Mouse (Mus musculus): ENCODE data around the gene Scamp5. TPM values are rescaled to one million over a fixed set of nuclear protein-coding genes. Genes with fewer than 3 reads are reported as not detected.

Scamp5 gene
- polyA plus RNA-seq (2012; rRNA removed), result 9.3 and 12.1 TPM in 2 replicates

DNA sequence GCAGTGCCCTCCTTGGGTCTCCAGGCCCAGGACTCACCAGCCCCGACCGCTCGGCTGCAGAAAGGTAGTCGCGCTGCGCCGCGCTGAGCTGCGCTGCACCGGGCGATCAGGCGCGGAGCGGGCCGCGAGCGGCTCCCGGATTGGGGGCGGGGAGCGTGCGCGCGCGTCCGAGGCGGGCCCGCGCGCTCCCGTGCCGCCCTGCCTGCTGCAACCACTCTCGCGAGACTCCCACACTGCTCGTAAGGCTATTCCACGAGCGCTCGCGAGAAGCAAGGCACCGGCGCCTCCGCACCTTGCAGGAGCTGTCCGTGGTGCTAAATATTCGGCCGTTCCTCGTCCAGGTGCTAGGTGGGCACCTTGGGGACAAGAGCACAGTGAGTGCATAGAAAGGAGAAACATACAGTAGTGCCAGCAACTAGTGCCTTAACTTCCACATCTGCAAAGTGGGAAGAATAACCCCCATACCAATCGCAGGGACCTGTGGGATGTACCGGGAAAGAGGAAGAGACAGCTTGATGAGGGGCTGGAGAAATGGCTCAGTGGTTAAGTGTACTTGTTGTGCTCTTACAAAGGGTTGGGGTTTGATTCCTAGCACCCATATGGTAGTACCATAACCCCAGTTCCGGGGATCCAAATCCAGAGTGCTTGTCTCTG lies at the start of gene Scamp5:
Scamp5 (minus strand) TSS at position 165 of the 654 bp plus-strand sequence.
- Histone ChIP-seq H3K4me1 (replicated peaks; ENCODE audit: control insufficient read depth, insufficient read depth, low read length) (peaks cover 8% of the 10 kb centered on the region), H3K4me3 (ENCODE audit: control insufficient read depth, insufficient read depth, low read length) (peak within 1 kb of the TSS; percentile 38), H3K36me3 (ENCODE audit: control insufficient read depth, insufficient read depth, low read length) (no peaks in the 10 kb centered on the region), H3K27me3 (ENCODE audit: control insufficient read depth, insufficient read depth, low read length) (peaks cover 3% of the 10 kb centered on the region; the same call in 1 of the 2 replicates), H3K27ac (ENCODE audit: control insufficient read depth, insufficient read depth, low read length) (no peak within 1 kb of the TSS)
- peak; percentile 87 for DNase-seq
- 0 out of 2 replicates have a peak, but pooled peaks have one; percentile 21 for TF ChIP-seq CTCF (IDR thresholded peaks at IDR 0.05; ENCODE audit: borderline replicate concordance, control insufficient read depth, extremely low read depth, insufficient read depth, low read length, poor library complexity)
- no peak for TF ChIP-seq POLR2A (IDR thresholded peaks at IDR 0.05; ENCODE audit: control insufficient read depth, extremely low read depth, insufficient read depth, low read length, poor library complexity)
- 2% methylated on average over 48 of the region's 48 CpGs for WGBS

DNA sequence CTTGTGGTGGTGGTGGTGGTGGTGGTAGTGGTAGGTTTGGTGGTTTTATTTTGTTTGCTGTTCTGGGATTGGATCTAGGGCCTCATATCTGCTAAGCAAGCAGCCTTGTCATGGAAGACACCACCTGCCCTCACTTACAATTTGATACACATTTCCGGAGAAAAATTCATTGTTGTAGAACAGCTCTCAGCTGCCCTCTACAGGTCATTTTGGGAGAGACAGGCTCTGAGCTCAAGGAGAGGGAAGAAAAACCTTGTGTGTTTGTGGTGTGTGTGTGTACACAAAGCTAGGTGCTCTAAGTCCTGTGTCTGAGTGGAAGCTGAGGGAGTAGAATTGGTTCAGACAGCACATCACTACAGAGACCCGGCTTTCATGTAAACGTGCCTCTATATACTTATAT lies 49.3 kb upstream of the Scamp5 start:
- H3K4me1 ChIP-seq (replicated peaks; ENCODE audit: control insufficient read depth, insufficient read depth, low read length), result peaks cover 4% of the 10 kb centered on the region
- H3K27ac ChIP-seq (ENCODE audit: control insufficient read depth, insufficient read depth, low read length), result no peak overlapping the region
- DNase-seq, result peak; percentile 68
- H3K27me3 ChIP-seq (ENCODE audit: control insufficient read depth, insufficient read depth, low read length), result no peaks in the 10 kb centered on the region
- TF ChIP-seq CTCF (IDR thresholded peaks at IDR 0.05; ENCODE audit: borderline replicate concordance, control insufficient read depth, extremely low read depth, insufficient read depth, low read length, poor library complexity) (no peak), POLR2A (IDR thresholded peaks at IDR 0.05; ENCODE audit: control insufficient read depth, extremely low read depth, insufficient read depth, low read length, poor library complexity) (no peak)
- no peak overlapping the region for H3K4me3 ChIP-seq (ENCODE audit: control insufficient read depth, insufficient read depth, low read length)
- WGBS, result 13% methylated on average over 3 of the region's 3 CpGs
- no peaks in the 10 kb centered on the region for H3K36me3 ChIP-seq (ENCODE audit: control insufficient read depth, insufficient read depth, low read length)

DNA sequence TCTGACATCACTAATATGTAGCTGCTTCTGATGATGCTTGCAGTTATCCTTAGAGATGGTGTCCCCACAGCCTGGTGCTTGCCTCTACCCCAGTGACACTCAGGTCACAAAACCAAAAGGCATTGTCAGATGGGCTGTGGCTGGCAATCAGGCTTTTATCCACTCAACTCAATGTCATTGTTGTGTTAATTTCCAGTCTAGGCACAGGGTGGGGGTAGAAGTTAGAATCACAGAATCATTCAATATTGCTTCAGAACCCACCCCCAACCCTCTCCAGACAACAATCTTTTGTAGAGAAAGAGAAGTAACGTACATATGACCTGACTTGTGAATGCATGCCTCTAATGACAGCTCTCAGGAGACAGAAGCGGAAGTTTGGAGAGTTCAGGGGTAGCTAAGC lies 42.7 kb upstream of the Scamp5 start:
- Histone ChIP-seq H3K27me3 (ENCODE audit: control insufficient read depth, insufficient read depth, low read length) (peaks cover 2% of the 10 kb centered on the region; the same call in 1 of the 2 replicates), H3K4me1 (replicated peaks; ENCODE audit: control insufficient read depth, insufficient read depth, low read length) (no peaks in the 10 kb centered on the region), H3K36me3 (ENCODE audit: control insufficient read depth, insufficient read depth, low read length) (no peaks in the 10 kb centered on the region), H3K27ac (ENCODE audit: control insufficient read depth, insufficient read depth, low read length) (no peak overlapping the region), H3K4me3 (ENCODE audit: control insufficient read depth, insufficient read depth, low read length) (no peak overlapping the region)
- 59% methylated on average over 2 of the region's 2 CpGs for WGBS
- no peak for DNase-seq
- TF ChIP-seq CTCF (IDR thresholded peaks at IDR 0.05; ENCODE audit: borderline replicate concordance, control insufficient read depth, extremely low read depth, insufficient read depth, low read length, poor library complexity) (no peak), POLR2A (IDR thresholded peaks at IDR 0.05; ENCODE audit: control insufficient read depth, extremely low read depth, insufficient read depth, low read length, poor library complexity) (no peak)

DNA sequence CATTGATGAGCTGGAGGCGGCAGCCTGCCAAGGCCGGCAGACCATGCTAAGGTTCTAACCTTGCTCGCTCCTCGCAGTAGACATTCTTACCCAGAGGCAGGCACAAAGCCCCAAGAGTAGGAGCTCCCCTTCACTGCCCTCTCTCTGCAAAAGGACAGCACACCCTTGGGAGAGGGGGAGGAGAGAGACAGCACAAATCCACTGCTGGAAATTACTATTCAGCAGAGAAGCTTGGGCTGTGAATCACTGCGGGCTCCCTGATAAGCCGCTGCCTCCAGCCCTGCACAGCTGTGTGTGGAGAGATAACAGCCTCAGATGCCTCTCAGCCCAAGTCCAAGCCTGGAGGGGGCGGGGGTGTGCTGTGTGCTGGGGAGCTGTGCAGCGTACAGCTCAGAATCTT lies 37.8 kb upstream of the Scamp5 start:
- WGBS, result 9% methylated on average over 8 of the region's 8 CpGs
- no peak overlapping the region for H3K27ac ChIP-seq (ENCODE audit: control insufficient read depth, insufficient read depth, low read length)
- no peaks in the 10 kb centered on the region for H3K36me3 ChIP-seq (ENCODE audit: control insufficient read depth, insufficient read depth, low read length)
- no peak overlapping the region for H3K4me3 ChIP-seq (ENCODE audit: control insufficient read depth, insufficient read depth, low read length)
- peaks cover 33% of the 10 kb centered on the region for H3K27me3 ChIP-seq (ENCODE audit: control insufficient read depth, insufficient read depth, low read length)
- TF ChIP-seq POLR2A (IDR thresholded peaks at IDR 0.05; ENCODE audit: control insufficient read depth, extremely low read depth, insufficient read depth, low read length, poor library complexity), result no peak
- TF ChIP-seq CTCF (IDR thresholded peaks at IDR 0.05; ENCODE audit: borderline replicate concordance, control insufficient read depth, extremely low read depth, insufficient read depth, low read length, poor library complexity), result no peak
- peaks cover 11% of the 10 kb centered on the region for H3K4me1 ChIP-seq (replicated peaks; ENCODE audit: control insufficient read depth, insufficient read depth, low read length)
- no peak for DNase-seq

DNA sequence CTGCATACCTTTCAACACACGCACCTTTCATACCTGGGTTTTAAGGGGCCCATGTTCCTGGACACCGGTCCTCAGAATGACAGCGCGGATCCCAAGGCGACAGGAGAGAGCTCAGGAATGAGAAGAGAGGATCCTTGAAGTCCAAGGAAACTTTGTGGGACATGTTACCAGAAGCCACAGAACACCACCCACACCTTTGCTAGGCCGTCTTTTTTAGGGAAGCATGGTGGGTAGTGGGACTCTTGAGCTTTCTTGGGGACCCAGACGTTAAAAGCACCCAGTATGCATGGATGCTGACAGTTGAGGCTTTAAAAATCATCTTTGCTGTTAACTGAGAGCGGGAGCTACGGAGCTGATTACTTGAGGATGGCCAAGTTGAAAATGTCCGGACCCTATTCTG lies 37.0 kb upstream of the Scamp5 start:
- TF ChIP-seq POLR2A (IDR thresholded peaks at IDR 0.05; ENCODE audit: control insufficient read depth, extremely low read depth, insufficient read depth, low read length, poor library complexity) (no peak), CTCF (IDR thresholded peaks at IDR 0.05; ENCODE audit: borderline replicate concordance, control insufficient read depth, extremely low read depth, insufficient read depth, low read length, poor library complexity) (no peak)
- H3K27me3 ChIP-seq (ENCODE audit: control insufficient read depth, insufficient read depth, low read length), result peaks cover 33% of the 10 kb centered on the region
- DNase-seq, result no peak
- peaks cover 11% of the 10 kb centered on the region for H3K4me1 ChIP-seq (replicated peaks; ENCODE audit: control insufficient read depth, insufficient read depth, low read length)
- 64% methylated on average over 10 of the region's 10 CpGs for WGBS
- no peak overlapping the region for H3K27ac ChIP-seq (ENCODE audit: control insufficient read depth, insufficient read depth, low read length)
- no peak overlapping the region for H3K4me3 ChIP-seq (ENCODE audit: control insufficient read depth, insufficient read depth, low read length)
- no peaks in the 10 kb centered on the region for H3K36me3 ChIP-seq (ENCODE audit: control insufficient read depth, insufficient read depth, low read length)

DNA sequence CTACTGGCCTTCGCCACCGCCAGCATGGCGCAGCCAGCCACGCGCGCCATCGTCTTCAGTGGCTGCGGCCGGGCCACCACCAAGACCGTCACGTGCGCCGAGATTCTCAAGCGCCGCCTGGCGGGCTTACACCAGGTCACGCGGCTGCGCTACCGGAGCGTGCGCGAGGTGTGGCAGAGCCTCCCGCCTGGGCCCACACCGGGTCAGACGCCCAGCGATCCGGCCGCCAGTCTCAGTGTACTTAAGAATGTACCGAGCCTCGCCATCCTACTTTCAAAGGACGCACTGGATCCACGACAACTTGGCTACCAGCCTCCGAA lies 36.5 kb upstream of the Scamp5 start:
- DNase-seq, result peak; percentile 63
- peak overlapping the region; percentile 36 for H3K4me3 ChIP-seq (ENCODE audit: control insufficient read depth, insufficient read depth, low read length)
- TF ChIP-seq POLR2A (IDR thresholded peaks at IDR 0.05; ENCODE audit: control insufficient read depth, extremely low read depth, insufficient read depth, low read length, poor library complexity), result no peak
- TF ChIP-seq CTCF (IDR thresholded peaks at IDR 0.05; ENCODE audit: borderline replicate concordance, control insufficient read depth, extremely low read depth, insufficient read depth, low read length, poor library complexity), result 0 out of 2 replicates have a peak, but pooled peaks have one; percentile 32
- H3K27me3 ChIP-seq (ENCODE audit: control insufficient read depth, insufficient read depth, low read length), result peaks cover 35% of the 10 kb centered on the region
- H3K4me1 ChIP-seq (replicated peaks; ENCODE audit: control insufficient read depth, insufficient read depth, low read length), result peaks cover 11% of the 10 kb centered on the region
- no peak overlapping the region for H3K27ac ChIP-seq (ENCODE audit: control insufficient read depth, insufficient read depth, low read length)
- WGBS, result 2% methylated on average over 34 of the region's 34 CpGs
- H3K36me3 ChIP-seq (ENCODE audit: control insufficient read depth, insufficient read depth, low read length), result no peaks in the 10 kb centered on the region

Measured in thymus, adult 2 months (tissue).